Mouse (Mus musculus) E14TG2a.4 (cell line): ENCODE results near the gene Dync2li1.

Experiments used
- CTCF ChIP-seq: conservative IDR thresholded peaks from 2 replicates; pipeline ENCODE4 v1.5.1; 2014; ENCODE audit warnings: low read length
- NANOG ChIP-seq: IDR thresholded peaks from 2 replicates; pipeline ENCODE4 v1.6.1; 2014; ENCODE audit warnings: borderline replicate concordance, low read length, mixed read lengths

DNA sequence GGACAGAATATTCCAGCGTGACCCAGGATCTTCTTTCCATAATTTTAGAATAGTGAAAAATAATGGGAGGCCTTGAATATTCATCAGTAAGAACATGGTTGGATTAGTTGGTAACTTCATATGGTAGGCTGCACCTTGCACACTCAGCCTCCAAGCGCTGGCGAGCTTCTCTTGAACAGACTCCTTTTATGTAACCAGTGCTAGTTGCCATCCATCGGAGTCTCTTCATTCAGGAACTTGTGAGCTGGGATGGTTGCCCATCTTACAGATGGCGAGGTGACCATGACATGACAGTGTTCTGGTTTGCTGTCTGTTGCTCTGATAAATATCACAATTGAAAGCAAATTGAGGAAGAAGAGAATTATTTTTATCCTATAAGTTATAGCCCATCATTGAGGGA, 24.5 kb upstream of the Dync2li1 start:
- TF ChIP-seq CTCF (no peak), NANOG (no peak)
